Mouse (Mus musculus): ENCODE data around the gene Nr1i3.

Gene Nr1i3

DNA sequence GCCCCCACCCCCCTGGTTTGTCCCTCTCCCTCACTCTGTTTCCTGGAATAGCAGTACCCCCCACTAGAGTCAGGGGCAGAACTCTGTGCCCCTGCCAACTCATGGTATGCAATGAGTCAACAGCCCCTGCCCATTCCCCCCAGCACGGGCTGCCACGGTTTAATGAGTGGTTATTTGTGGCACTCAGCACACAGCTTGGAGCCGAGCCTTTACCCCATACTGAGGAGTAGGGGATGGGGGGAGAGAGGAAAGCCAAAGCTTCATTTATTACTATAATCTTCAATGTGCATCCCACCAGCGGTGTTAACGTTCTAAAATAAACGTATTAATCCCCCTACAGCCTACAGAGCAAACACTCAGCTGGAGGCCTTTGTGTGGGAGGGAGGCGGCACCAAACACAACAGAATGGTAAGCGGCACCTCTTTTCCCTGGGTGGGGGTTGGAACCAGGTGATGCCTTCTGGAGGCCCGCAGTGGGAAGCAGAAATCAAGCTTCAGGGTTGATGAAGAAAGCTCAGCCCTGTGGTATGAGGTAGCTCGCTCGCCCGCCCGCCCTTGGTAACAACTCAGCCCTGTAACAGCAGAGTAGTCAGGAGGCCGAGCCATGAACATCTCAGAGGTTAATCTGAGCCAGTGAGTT lies 24.2 kb upstream of the Nr1i3 start:
- no peak for TF ChIP-seq GATA4 (IDR thresholded peaks at IDR 0.05; ENCODE audit: insufficient replicate concordance, low read length)

DNA sequence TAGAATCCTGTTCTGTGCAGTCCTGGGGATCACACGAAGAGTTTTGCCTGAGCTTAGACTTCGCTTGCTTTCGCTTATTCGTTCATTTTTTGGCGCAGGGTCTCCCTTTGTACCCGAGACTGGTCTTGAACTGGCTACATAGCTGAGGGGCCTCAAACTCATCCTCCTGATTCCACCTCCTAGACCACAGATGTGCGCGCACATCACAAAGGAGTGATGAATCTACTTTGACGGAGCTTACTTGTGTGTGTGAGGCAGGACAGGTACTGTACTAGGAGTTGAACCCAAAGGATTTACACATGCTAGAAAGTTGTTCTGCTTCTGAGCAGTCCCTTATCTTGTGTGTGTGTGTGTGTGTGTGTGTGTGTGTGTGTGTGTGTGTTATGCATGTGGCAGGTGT lies 22.9 kb upstream of the Nr1i3 start:
- no peak for TF ChIP-seq GATA4 (IDR thresholded peaks at IDR 0.05; ENCODE audit: insufficient replicate concordance, low read length)

DNA sequence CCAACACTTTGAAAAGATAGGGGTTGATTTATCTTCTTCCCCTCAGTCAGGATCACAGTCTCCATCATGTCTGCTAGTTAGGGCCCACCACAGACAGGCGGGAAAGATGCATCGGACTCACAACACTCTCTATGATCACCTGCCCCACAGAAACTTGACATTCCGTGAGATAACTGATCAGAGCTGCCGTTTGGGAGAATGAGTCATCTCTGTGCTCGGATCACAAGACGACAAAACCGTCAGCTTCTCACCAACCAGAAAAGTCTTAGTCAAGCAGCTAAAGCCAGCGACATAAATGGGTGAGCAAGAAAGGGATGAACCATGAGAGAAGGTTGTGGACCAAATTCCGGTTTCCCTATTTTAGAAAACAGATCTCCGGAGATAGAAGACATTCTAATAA lies 21.5 kb upstream of the Nr1i3 start:
- no peak for TF ChIP-seq GATA4 (IDR thresholded peaks at IDR 0.05; ENCODE audit: insufficient replicate concordance, low read length)

DNA sequence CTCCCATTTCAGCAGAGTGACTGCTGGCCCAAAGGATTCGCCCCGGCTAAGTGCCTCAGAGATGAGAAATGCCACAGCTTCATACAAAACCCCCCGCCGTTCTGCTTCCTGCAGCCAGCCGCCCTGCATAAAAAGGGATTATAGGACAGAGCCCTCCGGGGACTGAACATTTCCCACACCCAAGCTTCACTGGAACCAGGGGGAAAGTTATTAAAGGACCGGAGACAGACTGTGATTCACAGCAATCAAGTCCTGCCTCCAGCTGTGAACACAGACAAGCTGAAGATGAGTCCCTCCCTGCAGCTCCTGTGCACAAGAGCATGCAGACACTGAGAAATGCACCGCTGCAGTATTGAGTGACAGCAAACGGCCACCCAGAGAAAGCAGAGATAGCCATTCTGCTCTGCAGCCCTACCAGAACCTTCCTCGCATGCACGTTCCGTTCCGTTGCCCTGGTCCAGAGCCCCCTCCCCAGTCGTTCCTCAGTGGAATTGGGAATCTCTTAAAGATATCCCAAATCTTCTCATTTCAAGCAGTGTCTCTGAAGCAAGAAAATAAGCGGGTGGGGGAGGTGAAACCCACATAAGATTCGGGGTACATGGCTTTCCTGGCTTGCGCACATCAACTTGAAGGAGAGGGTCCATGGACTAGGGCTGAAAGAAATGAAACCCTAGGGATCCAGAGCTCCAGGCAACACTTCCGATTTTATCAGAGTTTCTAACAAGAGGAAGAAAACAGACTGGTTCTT lies 20.5 kb upstream of the Nr1i3 start:
- no peak for TF ChIP-seq GATA4 (IDR thresholded peaks at IDR 0.05; ENCODE audit: insufficient replicate concordance, low read length)

DNA sequence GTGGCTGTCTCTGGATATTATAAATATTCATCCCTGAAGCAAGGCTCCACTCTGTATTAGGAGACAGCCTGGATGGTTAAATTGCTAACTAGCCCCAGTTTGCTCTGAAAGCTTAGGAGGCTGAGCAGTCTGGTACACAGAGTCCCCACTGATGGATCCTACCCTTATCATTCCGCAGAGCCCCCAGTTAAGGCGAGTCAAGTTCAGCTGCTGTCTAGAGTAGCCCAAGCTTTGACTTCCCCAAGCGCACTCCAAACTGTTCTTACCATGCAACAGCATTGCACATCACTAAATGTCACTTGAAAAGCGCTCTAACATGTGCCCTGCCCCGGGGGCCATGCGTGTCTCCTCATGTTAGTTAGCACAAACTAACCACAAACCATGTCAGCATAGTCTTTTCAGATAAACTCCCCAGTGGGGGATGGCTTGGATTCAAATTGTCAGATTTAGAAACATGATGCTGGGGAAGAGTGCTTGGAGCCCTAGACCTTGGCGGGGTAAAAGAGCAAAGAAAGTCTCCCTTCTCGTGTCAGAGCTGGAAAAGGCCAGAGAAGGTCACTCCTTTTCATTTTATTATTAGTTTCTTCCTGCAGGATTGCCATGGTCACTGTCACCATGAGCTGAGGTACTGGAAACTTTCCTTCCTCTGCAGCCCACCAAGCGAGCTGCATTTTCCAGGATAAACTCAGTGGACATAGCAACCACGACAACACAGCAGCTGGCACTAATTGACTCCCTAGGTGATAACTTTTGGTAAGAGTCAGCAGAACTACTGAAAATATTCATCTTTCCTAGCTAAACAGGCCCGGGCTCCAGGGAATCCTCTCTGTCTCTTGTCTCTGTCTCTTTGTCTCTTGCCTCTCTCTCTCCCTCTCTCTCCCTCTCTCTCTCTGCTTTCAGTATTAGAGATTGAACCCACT lies 19.6 kb upstream of the Nr1i3 start:
- no peak for TF ChIP-seq GATA4 (IDR thresholded peaks at IDR 0.05; ENCODE audit: insufficient replicate concordance, low read length)

DNA sequence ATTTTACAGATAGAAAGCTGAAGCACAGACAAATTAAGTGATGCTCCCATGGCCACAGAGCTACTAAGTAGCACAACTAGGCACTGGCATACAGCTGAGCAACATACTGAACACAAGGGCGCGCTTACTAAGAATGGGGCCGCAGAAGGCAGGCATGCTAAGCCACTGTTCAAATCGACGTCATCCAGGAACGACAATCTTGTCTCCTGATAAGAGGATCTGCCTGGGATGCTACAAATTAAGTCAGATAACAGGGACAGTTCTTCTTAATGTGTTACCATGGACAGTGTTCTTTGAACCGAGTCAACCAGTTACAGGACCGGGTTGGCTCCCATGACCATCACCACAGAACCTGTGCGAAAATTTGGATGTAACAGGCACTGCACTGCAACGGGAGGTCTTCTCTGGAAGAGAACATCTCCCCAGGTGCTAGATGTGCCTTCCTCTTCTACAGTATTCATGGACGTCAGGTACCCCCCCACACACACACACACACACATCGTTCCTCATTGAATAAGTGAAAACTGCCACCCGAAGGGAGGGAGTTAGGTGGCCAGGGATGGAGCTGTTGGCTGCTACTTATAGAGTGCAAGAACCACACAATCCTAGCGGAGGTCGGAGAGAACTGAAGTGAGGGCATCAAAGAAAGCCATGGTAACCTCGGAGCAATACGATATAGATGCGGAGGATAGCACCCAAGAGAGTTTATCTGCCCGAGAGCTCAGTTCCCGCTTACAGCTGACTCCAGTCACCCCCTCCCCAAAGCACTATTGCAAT lies 18.5 kb upstream of the Nr1i3 start:
- no peak for TF ChIP-seq GATA4 (IDR thresholded peaks at IDR 0.05; ENCODE audit: insufficient replicate concordance, low read length)

DNA sequence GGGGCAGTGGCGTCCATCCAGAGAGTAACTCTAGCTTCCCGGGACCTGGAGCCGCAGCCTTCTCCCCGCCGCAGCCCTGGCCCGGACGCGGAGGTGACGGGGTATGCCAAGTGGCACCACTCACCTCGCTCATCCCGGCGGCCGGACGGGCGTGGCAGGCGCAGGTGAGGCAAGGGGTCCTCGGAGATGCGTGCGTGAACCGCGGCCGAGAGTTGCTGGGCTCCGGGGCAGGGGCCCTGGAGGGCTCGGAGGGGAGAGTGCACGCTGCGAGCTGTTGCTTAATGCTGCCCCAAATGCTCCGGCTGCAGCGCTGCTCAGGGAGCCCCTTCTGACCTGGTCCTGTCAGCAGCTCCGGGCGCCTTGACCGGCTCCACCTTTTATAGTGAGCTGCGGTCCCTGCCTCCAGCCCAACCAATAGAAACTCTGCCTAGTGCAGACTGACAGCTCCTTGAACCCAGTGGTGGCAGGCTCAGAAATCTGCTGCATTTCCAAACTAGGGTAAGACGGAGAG lies 17.8 kb upstream of the Nr1i3 start, which contains the start of gene Pcp4l1:
Gene Pcp4l1, minus strand, starts transcription at position 382 of the 511 bp plus-strand sequence.
- TF ChIP-seq GATA4 (IDR thresholded peaks at IDR 0.05; ENCODE audit: insufficient replicate concordance, low read length), result no peak

DNA sequence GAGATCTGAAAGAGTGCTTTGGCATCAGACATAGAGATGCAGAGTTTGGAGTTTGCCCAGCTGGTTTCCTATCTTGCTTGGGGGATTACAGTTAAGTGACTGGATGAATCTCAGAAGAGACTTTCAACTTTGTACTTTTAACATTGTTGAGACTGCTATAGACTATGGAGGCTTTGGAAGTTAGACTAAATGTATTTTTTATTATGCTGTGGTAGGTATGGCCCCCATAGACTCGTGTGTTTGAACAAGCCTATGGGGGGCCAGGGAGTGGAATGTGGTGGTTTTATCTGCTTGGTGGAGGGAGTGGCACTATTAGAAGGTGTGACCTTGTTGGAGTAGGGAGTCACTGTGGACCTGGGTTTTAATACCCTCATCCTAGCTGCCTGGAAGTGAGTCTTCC lies 14.2 kb upstream of the Nr1i3 start:
- no peak for TF ChIP-seq GATA4 (IDR thresholded peaks at IDR 0.05; ENCODE audit: insufficient replicate concordance, low read length)

DNA sequence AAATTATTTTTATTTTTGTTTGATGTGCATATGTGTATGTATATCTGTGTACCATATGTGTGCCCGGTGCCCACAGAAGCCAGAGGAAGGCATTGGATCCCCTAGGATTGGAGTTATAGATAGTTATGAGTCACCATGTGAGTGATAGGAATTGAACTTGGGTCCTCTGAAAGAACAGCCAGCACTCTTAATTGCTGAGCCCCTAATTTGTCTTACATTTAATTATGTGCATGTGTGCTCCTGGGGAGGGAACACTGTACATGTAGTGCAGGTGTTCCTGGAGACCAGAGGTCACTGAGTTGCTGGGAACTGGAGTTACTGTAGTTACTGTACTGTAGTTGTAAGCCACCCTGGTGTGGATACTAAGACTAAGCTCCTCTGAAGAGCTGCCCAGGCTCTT lies 13.0 kb upstream of the Nr1i3 start:
- no peak for TF ChIP-seq GATA4 (IDR thresholded peaks at IDR 0.05; ENCODE audit: insufficient replicate concordance, low read length)

DNA sequence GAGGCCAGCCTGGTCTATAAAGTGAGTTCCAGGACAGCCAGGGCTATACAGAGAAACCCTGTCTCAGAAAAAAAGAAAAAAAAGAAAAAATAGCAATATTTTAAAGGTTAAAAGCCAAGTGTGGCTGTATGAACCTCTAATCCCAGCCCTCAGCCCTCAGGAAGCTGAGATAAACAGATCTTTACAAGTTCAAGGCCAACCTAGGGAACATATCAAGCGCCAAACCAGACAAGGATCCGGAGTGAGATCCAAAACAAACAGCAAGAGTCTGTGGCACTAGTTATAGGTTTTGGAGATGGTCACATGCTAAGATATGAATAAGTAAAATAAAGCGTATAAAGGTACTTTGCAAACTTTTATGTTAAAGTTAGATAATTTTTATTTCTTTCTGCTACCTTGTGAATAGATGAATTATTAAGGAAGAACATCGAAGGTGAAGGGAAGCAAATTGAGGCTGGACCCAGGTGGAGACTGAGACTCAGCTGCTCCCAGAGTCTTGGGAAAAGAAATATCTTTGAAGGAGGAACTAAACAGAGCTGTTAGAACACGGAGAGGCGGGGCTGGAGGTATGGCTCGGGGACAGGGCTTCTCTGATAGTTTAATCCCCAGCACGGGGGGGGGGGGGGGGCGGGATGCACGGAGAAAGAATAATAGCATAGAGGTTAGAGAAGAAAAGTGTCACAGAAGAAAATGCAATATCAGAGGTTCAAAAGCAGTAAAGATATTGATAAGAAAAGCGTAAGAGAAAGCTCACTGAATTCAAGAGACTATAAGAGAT lies 10.1 kb upstream of the Nr1i3 start:
- TF ChIP-seq GATA4 (IDR thresholded peaks at IDR 0.05; ENCODE audit: insufficient replicate concordance, low read length), result no peak

DNA sequence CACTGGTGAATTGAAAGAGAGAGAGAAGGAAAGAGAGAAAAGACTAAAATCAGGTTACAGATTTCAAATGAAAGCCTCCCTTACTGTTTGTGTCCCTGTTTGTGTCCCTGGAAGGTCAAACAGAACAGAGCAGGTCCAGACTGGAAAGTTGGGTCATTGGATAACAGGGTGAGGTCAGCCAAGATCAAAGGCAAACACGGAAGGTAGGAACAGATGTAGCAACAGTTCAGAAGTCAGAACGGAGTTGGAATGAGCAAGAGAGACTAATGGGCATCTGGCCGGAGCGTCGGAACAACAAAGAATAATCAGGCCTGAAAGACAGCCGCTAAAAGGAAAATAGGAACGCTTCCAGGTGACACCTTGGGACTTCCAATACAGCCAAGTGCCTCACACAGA lies 9.5 kb upstream of the Nr1i3 start:
- TF ChIP-seq GATA4 (IDR thresholded peaks at IDR 0.05; ENCODE audit: insufficient replicate concordance, low read length), result 0 out of 2 replicates have a peak, but pooled peaks have one; percentile 38

DNA sequence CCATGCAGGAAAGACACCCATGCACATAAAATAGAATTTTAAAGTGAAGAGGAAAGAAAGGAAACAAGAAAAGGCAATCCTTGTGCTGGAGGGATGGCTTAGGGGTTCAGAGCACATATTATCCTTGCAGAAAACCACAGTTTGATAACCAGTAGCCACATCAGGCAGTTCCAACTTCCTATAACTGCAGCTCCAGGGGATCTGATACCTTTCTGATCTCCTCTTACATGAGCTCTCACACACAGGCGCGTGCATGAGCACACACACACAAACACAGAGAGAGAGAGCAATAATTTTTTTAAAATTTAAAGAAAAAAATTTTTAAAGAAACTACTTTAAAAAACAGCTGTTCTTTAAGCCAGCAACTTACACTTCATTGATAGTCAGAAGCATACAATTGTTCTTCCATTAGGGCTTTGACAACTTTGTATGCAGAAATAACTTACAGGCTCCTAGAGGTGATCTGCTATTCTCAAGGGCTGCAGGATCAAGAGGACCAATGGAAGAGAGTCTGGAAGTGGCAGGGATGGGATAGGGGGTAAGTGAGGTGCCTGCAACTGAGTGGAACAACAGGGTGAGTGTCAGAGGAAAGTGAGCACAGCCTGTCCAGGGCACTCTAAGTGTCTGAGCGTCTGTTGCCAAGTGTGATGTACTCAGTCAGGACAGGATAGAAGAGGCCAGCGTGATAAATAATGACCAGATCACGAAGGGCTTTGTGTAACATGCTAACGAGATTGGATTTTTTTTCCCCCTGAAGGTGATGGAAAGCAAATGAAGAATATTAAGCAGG lies 7.9 kb upstream of the Nr1i3 start:
- no peak for TF ChIP-seq GATA4 (IDR thresholded peaks at IDR 0.05; ENCODE audit: insufficient replicate concordance, low read length)

DNA sequence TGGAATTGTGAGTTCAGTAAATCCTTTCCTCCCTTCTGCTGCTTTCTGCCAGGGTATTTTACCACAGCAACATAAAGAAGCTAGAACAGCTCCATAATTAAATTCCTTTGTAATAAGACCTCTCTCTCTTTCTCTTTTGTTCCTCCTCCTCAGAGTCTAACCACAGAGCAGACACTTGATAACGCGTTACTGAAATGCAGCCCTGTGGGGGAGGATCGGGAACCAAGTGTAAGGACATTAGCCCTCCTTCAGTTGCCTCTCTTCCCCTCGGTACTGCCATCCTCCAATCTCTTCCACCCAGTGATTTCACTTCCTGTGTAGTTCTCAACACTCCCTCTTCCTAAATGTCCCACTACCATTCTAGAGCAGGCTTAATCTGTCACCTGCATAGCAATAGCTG lies 4.4 kb upstream of the Nr1i3 start:
- TF ChIP-seq GATA4 (IDR thresholded peaks at IDR 0.05; ENCODE audit: insufficient replicate concordance, low read length), result no peak

All from liver, adult (tissue).